Mouse (Mus musculus): ENCODE data around the gene Mdm2. TPM values are rescaled to one million over a fixed set of nuclear protein-coding genes. Genes with fewer than 3 reads are reported as not detected.

Mdm2 gene
- polyA plus RNA-seq, 1 experiment from 2014 or later = 63.1 TPM

GRCm38 (mm10) chr10:117743917-117744316 lies 33.4 kb upstream of the Mdm2 start:
- ATAC-seq (ENCODE audit: insufficient number of reproducible peaks, low FRiP score, low TSS enrichment, low read depth) = no peak
- Histone ChIP-seq H3K27ac (replicated peaks; ENCODE audit: low read depth, low read length) (peak overlapping the region; percentile 33; the same call in 1 of the 2 replicates), H3K36me3 (ENCODE audit: control insufficient read depth, insufficient read depth, low read length) (peaks cover 4% of the 10 kb centered on the region; the same call in 1 of the 2 replicates), H3K27me3 (ENCODE audit: control insufficient read depth, insufficient read depth, low read length) (no peaks in the 10 kb centered on the region), H3K4me3 (ENCODE audit: low read depth, low read length) (no peak overlapping the region), H3K4me1 (ENCODE audit: control insufficient read depth, insufficient read depth, low read length) (no peaks in the 10 kb centered on the region; the same call in 1 of the 2 replicates), H3K9me3 (ENCODE audit: control insufficient read depth, low read length) (no peaks in the 10 kb centered on the region), H3K9ac (ENCODE audit: low read length) (no peak overlapping the region; the same call in 1 of the 2 replicates), H3K4me2 (ENCODE audit: low read depth, severe bottlenecking) (no peak overlapping the region)
- DNase-seq (ENCODE audit: low spot score) = no peak
- 80% methylated on average over 4 of the region's 4 CpGs for WGBS

- 86% methylated on average over 2 of the region's 2 CpGs for WGBS
- Histone ChIP-seq H3K27ac (replicated peaks; ENCODE audit: low read depth, low read length) (no peak overlapping the region), H3K4me1 (ENCODE audit: control insufficient read depth, insufficient read depth, low read length) (no peaks in the 10 kb centered on the region; the same call in 1 of the 2 replicates), H3K9ac (ENCODE audit: low read length) (no peak overlapping the region; the same call in 1 of the 2 replicates), H3K9me3 (ENCODE audit: control insufficient read depth, low read length) (no peaks in the 10 kb centered on the region), H3K4me3 (ENCODE audit: low read depth, low read length) (no peak overlapping the region), H3K36me3 (ENCODE audit: control insufficient read depth, insufficient read depth, low read length) (peaks cover 7% of the 10 kb centered on the region; the same call in 1 of the 2 replicates), H3K27me3 (ENCODE audit: control insufficient read depth, insufficient read depth, low read length) (no peaks in the 10 kb centered on the region), H3K4me2 (ENCODE audit: low read depth, severe bottlenecking) (no peak overlapping the region)
- DNase-seq (ENCODE audit: low spot score) (no peak), ATAC-seq (ENCODE audit: insufficient number of reproducible peaks, low FRiP score, low TSS enrichment, low read depth) (no peak)
These were observed 32.6 kb upstream of the Mdm2 start for GRCm38 (mm10) chr10:117743182-117743581.

GRCm38 (mm10) chr10:117742618-117743017 lies 32.1 kb upstream of the Mdm2 start:
- DNase-seq (ENCODE audit: low spot score) (no peak), ATAC-seq (ENCODE audit: insufficient number of reproducible peaks, low FRiP score, low TSS enrichment, low read depth) (no peak)
- H3K27ac ChIP-seq (replicated peaks; ENCODE audit: low read depth, low read length) = no peak overlapping the region
- H3K27me3 ChIP-seq (ENCODE audit: control insufficient read depth, insufficient read depth, low read length) = no peaks in the 10 kb centered on the region
- no peak overlapping the region for H3K4me3 ChIP-seq (ENCODE audit: low read depth, low read length)
- no peaks in the 10 kb centered on the region for H3K9me3 ChIP-seq (ENCODE audit: control insufficient read depth, low read length)
- no peak overlapping the region for H3K9ac ChIP-seq (ENCODE audit: low read length)
- no peak overlapping the region for H3K4me2 ChIP-seq (ENCODE audit: low read depth, severe bottlenecking)
- H3K36me3 ChIP-seq (ENCODE audit: control insufficient read depth, insufficient read depth, low read length) = peaks cover 7% of the 10 kb centered on the region; the same call in 1 of the 2 replicates
- H3K4me1 ChIP-seq (ENCODE audit: control insufficient read depth, insufficient read depth, low read length) = no peaks in the 10 kb centered on the region; the same call in 1 of the 2 replicates
- 96% methylated on average over 4 of the region's 4 CpGs for WGBS

GRCm38 (mm10) chr10:117741698-117742475 lies 31.3 kb upstream of the Mdm2 start:
- Histone ChIP-seq H3K4me2 (ENCODE audit: low read depth, severe bottlenecking) (no peak overlapping the region), H3K27ac (replicated peaks; ENCODE audit: low read depth, low read length) (no peak overlapping the region), H3K4me3 (ENCODE audit: low read depth, low read length) (no peak overlapping the region), H3K27me3 (ENCODE audit: control insufficient read depth, insufficient read depth, low read length) (no peaks in the 10 kb centered on the region), H3K9me3 (ENCODE audit: control insufficient read depth, low read length) (no peaks in the 10 kb centered on the region), H3K9ac (ENCODE audit: low read length) (no peak overlapping the region), H3K36me3 (ENCODE audit: control insufficient read depth, insufficient read depth, low read length) (peaks cover 7% of the 10 kb centered on the region; the same call in 1 of the 2 replicates), H3K4me1 (ENCODE audit: control insufficient read depth, insufficient read depth, low read length) (no peaks in the 10 kb centered on the region; the same call in 1 of the 2 replicates)
- WGBS = 92% methylated on average over 15 of the region's 15 CpGs
- no peak for DNase-seq (ENCODE audit: low spot score)
- ATAC-seq (ENCODE audit: insufficient number of reproducible peaks, low FRiP score, low TSS enrichment, low read depth) = no peak

- no peak overlapping the region for H3K4me3 ChIP-seq (ENCODE audit: low read depth, low read length)
- H3K9ac ChIP-seq (ENCODE audit: low read length) = no peak overlapping the region
- DNase-seq (ENCODE audit: low spot score) (no peak), ATAC-seq (ENCODE audit: insufficient number of reproducible peaks, low FRiP score, low TSS enrichment, low read depth) (no peak)
- WGBS = 88% methylated on average over 9 of the region's 9 CpGs
- peaks cover 7% of the 10 kb centered on the region; the same call in 1 of the 2 replicates for H3K36me3 ChIP-seq (ENCODE audit: control insufficient read depth, insufficient read depth, low read length)
- no peaks in the 10 kb centered on the region for H3K27me3 ChIP-seq (ENCODE audit: control insufficient read depth, insufficient read depth, low read length)
- no peaks in the 10 kb centered on the region for H3K9me3 ChIP-seq (ENCODE audit: control insufficient read depth, low read length)
- no peak overlapping the region for H3K27ac ChIP-seq (replicated peaks; ENCODE audit: low read depth, low read length)
- H3K4me1 ChIP-seq (ENCODE audit: control insufficient read depth, insufficient read depth, low read length) = no peaks in the 10 kb centered on the region; the same call in 1 of the 2 replicates
- no peak overlapping the region for H3K4me2 ChIP-seq (ENCODE audit: low read depth, severe bottlenecking)
These were observed 30.4 kb upstream of the Mdm2 start for GRCm38 (mm10) chr10:117740921-117741320.

GRCm38 (mm10) chr10:117740171-117740570 lies 29.6 kb upstream of the Mdm2 start:
- Histone ChIP-seq H3K9ac (ENCODE audit: low read length) (no peak overlapping the region), H3K36me3 (ENCODE audit: control insufficient read depth, insufficient read depth, low read length) (peaks cover 7% of the 10 kb centered on the region; the same call in 1 of the 2 replicates), H3K27me3 (ENCODE audit: control insufficient read depth, insufficient read depth, low read length) (no peaks in the 10 kb centered on the region), H3K27ac (replicated peaks; ENCODE audit: low read depth, low read length) (no peak overlapping the region), H3K4me3 (ENCODE audit: low read depth, low read length) (no peak overlapping the region), H3K4me1 (ENCODE audit: control insufficient read depth, insufficient read depth, low read length) (no peaks in the 10 kb centered on the region; the same call in 1 of the 2 replicates), H3K4me2 (ENCODE audit: low read depth, severe bottlenecking) (no peak overlapping the region), H3K9me3 (ENCODE audit: control insufficient read depth, low read length) (no peaks in the 10 kb centered on the region)
- DNase-seq (ENCODE audit: low spot score) (no peak), ATAC-seq (ENCODE audit: insufficient number of reproducible peaks, low FRiP score, low TSS enrichment, low read depth) (no peak)
- 96% methylated on average over 10 of the region's 10 CpGs for WGBS

- Histone ChIP-seq H3K4me3 (ENCODE audit: low read depth, low read length) (no peak overlapping the region), H3K27ac (replicated peaks; ENCODE audit: low read depth, low read length) (no peak overlapping the region), H3K9me3 (ENCODE audit: control insufficient read depth, low read length) (no peaks in the 10 kb centered on the region), H3K4me2 (ENCODE audit: low read depth, severe bottlenecking) (no peak overlapping the region), H3K27me3 (ENCODE audit: control insufficient read depth, insufficient read depth, low read length) (no peaks in the 10 kb centered on the region), H3K4me1 (ENCODE audit: control insufficient read depth, insufficient read depth, low read length) (no peaks in the 10 kb centered on the region; the same call in 1 of the 2 replicates), H3K36me3 (ENCODE audit: control insufficient read depth, insufficient read depth, low read length) (peaks cover 7% of the 10 kb centered on the region; the same call in 1 of the 2 replicates), H3K9ac (ENCODE audit: low read length) (no peak overlapping the region)
- ATAC-seq (ENCODE audit: insufficient number of reproducible peaks, low FRiP score, low TSS enrichment, low read depth) = no peak
- no peak for DNase-seq (ENCODE audit: low spot score)
- WGBS = 91% methylated on average over 6 of the region's 6 CpGs
These were observed 29.0 kb upstream of the Mdm2 start for GRCm38 (mm10) chr10:117739648-117739948.

- 95% methylated on average over 15 of the region's 15 CpGs for WGBS
- Histone ChIP-seq H3K9me3 (ENCODE audit: control insufficient read depth, low read length) (no peaks in the 10 kb centered on the region), H3K4me1 (ENCODE audit: control insufficient read depth, insufficient read depth, low read length) (no peaks in the 10 kb centered on the region), H3K4me3 (ENCODE audit: low read depth, low read length) (no peak overlapping the region), H3K4me2 (ENCODE audit: low read depth, severe bottlenecking) (no peak overlapping the region), H3K27me3 (ENCODE audit: control insufficient read depth, insufficient read depth, low read length) (no peaks in the 10 kb centered on the region), H3K27ac (replicated peaks; ENCODE audit: low read depth, low read length) (no peak overlapping the region), H3K36me3 (ENCODE audit: control insufficient read depth, insufficient read depth, low read length) (peaks cover 7% of the 10 kb centered on the region; the same call in 1 of the 2 replicates), H3K9ac (ENCODE audit: low read length) (no peak overlapping the region)
- DNase-seq (ENCODE audit: low spot score) (no peak), ATAC-seq (ENCODE audit: insufficient number of reproducible peaks, low FRiP score, low TSS enrichment, low read depth) (no peak)
These were observed 28.5 kb upstream of the Mdm2 start for GRCm38 (mm10) chr10:117738928-117739647.
